Mouse (Mus musculus): ENCODE measurements around the gene Ddi1.
"Not testable (repeated sequence)": the region's sequence is repeated elsewhere in the genome, so short reads cannot be mapped to it uniquely, and the experiment has no call there.

Gene Ddi1

GRCm38 (mm10) chr9:6269796-6270280, at the start of gene Ddi1:
TSS of gene Ddi1 (minus strand) at chr9:6269846.
- no peak for DNase-seq

DNA sequence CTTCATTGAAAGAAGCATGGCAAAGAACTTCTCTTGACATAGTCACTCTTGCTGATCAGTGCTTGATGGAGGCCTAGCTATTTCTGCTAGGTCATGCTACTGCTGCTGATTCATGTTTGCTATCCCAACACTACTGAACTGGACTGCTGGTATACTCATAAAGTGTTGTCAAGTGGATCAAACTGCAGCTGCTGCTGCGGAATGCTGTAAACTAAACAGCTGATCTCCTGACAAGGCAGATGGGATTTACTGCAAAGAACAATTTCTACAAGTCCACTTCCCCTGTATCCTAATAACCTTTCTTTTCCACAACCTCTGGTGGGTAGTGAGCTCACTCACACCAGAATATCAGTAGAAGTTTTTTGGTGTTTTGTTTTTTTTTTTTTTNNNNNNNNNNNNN, 47.5 kb upstream of the Ddi1 start:
- no peak for DNase-seq

- DNase-seq: no peak
These were observed 36.2 kb upstream of the Ddi1 start for GRCm38 (mm10) chr9:6305847-6306246.

DNA sequence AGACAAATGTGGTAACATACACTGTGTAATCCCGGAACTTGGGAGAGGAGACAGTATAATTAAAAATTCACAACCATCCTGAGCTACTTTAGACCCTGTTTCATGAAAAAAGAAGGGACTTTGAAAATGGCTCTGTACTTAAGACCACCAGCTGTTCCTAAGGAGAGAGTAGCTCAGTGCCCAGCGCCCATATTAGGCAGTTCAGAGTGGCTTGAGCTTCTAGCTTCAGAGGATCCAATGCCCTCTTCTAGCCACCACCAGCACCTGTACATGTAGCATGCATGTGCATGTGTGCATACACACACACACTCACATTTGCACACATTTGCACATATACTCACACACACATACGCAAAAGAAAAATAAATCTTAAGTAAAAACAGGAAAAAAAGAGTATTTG, 34.9 kb upstream of the Ddi1 start:
- no peak for DNase-seq

DNA sequence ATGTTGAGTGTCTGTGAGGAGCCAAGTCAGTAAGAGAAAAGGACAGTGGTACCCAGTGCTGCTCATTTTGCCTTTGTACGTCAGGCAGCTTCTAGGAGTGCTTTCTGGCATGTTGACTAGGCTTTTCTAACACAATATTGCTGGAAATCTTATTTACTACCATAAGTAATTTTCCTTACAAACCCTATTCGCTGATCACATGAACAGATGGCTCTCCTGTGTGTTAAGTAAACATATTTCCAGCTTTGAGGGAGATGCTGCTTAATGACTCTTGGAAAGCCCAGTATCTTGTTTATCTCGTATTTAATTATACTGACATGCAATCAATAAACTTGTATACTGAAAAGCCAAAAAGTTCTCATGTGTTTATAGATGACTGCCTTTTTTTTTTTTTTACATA, 32.4 kb upstream of the Ddi1 start:
- DNase-seq: no peak

GRCm38 (mm10) chr9:6298547-6298946, 28.9 kb upstream of the Ddi1 start:
- DNase-seq: no peak

GRCm38 (mm10) chr9:6289211-6289696, 19.6 kb upstream of the Ddi1 start:
- DNase-seq: no peak

DNA sequence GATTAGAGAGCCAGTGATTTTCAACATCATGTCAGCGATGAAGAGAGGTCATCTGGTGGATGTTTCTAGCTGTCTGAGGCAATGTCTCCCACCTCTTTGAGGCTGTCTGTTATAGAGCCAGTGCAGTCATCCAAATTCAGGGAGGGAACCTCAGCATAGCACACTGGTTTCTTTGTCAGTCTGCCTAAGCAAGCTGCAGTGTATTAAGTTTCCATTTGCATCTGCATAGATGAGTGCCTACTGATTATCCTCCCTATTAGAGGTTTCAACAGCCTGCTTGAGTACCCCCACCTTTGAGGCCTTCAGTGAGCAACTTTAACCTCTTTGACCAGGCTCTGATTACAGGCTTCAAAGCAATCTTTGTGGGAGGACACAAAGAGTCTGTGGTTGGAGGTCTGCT, 17.1 kb upstream of the Ddi1 start:
- DNase-seq: no peak

DNA sequence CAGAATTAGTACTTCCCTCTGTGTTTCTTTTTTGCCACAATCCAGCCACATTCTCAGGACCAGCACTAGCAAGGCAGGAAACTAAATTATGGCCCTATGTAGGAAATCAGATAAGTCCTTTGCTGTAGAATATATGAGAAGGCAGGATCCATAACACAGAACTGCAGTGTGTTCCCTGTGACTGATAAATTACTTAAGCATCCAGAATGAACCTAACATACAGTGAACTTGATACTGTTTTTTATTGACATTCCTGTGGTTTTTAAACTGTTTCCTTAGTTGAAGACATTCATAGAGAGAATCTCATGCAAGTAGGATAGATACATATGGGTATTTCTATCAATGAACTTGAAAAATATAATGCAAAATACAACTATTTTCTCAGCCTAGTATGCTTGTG, 7.9 kb upstream of the Ddi1 start:
- DNase-seq: no peak

- no peak for DNase-seq
These were observed 6.7 kb upstream of the Ddi1 start for GRCm38 (mm10) chr9:6276395-6276794.

- DNase-seq: no peak
These were observed 4.8 kb downstream of the Ddi1 start for GRCm38 (mm10) chr9:6264820-6265219.

- no peak for DNase-seq
These were observed 12.6 kb downstream of the Ddi1 start for GRCm38 (mm10) chr9:6257072-6257471.

- no peak for DNase-seq
These were observed 17.7 kb downstream of the Ddi1 start for GRCm38 (mm10) chr9:6251990-6252389.

DNA sequence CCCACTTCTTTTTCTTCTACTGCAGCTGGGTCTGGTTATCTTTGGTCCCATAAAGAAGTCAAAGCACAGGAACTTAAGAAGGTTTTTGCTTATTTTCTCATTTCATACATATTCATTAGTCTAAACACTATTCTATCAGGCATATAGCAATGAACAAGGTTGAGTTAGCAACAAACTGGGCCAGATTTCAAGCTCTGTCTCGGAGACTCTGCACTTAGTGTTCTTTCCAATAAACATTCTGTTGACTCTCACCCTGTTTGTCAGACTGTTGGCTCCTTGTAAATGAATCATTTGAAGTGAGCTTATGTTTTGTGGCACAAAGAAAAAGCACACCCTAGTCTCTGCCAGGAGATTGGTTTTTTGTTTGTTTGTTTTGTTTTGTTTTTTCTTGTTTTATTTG, 19.3 kb downstream of the Ddi1 start:
- DNase-seq: peak; percentile 3 to 4

GRCm38 (mm10) chr9:6235982-6236381, 33.7 kb downstream of the Ddi1 start:
- DNase-seq: not testable (repeated sequence)

DNA sequence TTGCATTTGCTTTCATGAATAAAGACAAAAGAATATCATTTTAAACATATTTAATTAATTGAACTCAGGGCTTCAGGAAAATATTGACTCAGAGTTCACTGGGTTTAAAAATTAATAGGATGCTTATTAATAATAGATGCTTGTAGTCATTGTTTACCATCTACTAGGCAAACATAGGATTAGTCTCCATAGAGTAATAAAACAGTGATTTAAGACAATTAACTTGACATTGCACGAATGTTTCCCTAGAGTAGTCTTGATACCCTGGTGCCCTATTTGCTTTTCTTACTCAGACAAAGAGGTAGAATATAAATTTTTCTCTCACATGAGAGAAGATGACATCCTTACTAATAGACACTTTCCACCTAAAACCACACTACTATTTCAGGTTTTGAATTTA, 52.1 kb downstream of the Ddi1 start:
- DNase-seq: no peak

- DNase-seq: no peak
These were observed 56.8 kb downstream of the Ddi1 start for GRCm38 (mm10) chr9:6212862-6213261.
